Mouse (Mus musculus): ENCODE measurements around the gene Rasal2. TPM values are rescaled to one million over a fixed set of nuclear protein-coding genes. Genes with fewer than 3 reads are reported as not detected.

Rasal2 gene
- polyA plus RNA-seq, 1 experiment from 2014 or later: 8.8 TPM

DNA sequence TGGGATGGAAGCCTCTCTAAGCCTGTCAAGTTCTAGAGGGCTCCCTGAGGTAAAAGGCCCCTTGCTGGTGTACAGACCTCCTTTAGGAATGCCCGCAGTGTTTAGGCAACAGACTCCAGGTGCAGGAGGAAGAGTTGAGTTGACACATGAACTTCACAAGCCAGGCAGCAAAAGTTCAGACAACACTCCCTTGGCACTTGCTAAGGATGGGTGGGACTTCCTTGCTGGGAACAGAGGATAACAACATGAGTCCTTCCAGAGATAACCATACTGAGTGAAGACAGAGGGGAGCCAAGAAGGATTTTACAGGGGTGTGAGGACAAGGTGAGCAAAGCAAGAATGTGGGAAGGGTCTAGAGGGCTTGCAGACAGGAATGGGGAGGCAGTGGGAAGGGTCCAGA is 319.8 kb downstream of the Rasal2 start:
- H3K4me1 ChIP-seq (ENCODE audit: control insufficient read depth, insufficient read depth, low read length): no peaks in the 10 kb centered on the region
- H3K27me3 ChIP-seq (ENCODE audit: control insufficient read depth, insufficient read depth, low read length): no peaks in the 10 kb centered on the region
- no peaks in the 10 kb centered on the region for H3K36me3 ChIP-seq (ENCODE audit: control insufficient read depth, insufficient read depth, low read length)
- ATAC-seq (ENCODE audit: insufficient read depth, low FRiP score): no peak
- no peak overlapping the region for H3K4me3 ChIP-seq (replicated peaks; ENCODE audit: low read length)
- WGBS: 89% methylated on average over 1 of the region's 1 CpGs
- H3K9ac ChIP-seq (ENCODE audit: low read length): no peak overlapping the region
- H3K27ac ChIP-seq (ENCODE audit: low read length): no peak overlapping the region
- no peak overlapping the region for H3K4me2 ChIP-seq (ENCODE audit: low read depth, low read length)
- no peaks in the 10 kb centered on the region for H3K9me3 ChIP-seq (replicated peaks; ENCODE audit: control insufficient read depth, low read length)

- Histone ChIP-seq H3K36me3 (ENCODE audit: control insufficient read depth, insufficient read depth, low read length) (no peaks in the 10 kb centered on the region), H3K27ac (ENCODE audit: low read length) (no peak overlapping the region), H3K9ac (ENCODE audit: low read length) (no peak overlapping the region), H3K4me1 (ENCODE audit: control insufficient read depth, insufficient read depth, low read length) (no peaks in the 10 kb centered on the region), H3K4me2 (ENCODE audit: low read depth, low read length) (no peak overlapping the region), H3K9me3 (replicated peaks; ENCODE audit: control insufficient read depth, low read length) (no peaks in the 10 kb centered on the region), H3K4me3 (replicated peaks; ENCODE audit: low read length) (no peak overlapping the region), H3K27me3 (ENCODE audit: control insufficient read depth, insufficient read depth, low read length) (no peaks in the 10 kb centered on the region)
- no peak for ATAC-seq (ENCODE audit: insufficient read depth, low FRiP score)
- 62% methylated on average over 4 of the region's 4 CpGs for WGBS
Measured at GRCm38 (mm10) chr1:157092140-157092539, 320.3 kb downstream of the Rasal2 start.

DNA sequence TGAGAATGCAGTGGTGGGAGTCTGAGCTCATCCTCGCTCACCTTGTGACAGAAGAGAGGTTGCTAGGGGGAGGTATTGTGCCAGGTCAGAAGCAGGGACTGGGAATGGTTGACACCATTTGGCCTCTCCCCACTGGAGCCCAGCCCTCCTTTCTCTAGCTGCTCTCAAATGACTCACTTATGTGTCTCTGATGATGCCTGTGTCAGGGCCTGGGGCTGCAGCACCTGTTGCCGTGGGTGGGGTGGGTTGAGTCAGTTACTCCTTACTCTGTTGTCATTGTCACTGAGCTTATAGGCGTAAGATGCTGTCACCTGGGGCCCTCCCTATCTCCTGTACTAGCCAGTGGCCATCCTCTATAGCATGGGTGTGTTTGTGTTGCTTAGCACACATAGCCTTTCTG is 321.6 kb downstream of the Rasal2 start:
- H3K9ac ChIP-seq (ENCODE audit: low read length): no peak overlapping the region
- ATAC-seq (ENCODE audit: insufficient read depth, low FRiP score): peak; percentile 28; the same call in 1 of the 2 replicates
- H3K36me3 ChIP-seq (ENCODE audit: control insufficient read depth, insufficient read depth, low read length): no peaks in the 10 kb centered on the region
- no peak overlapping the region for H3K4me3 ChIP-seq (replicated peaks; ENCODE audit: low read length)
- no peak overlapping the region for H3K4me2 ChIP-seq (ENCODE audit: low read depth, low read length)
- H3K27me3 ChIP-seq (ENCODE audit: control insufficient read depth, insufficient read depth, low read length): no peaks in the 10 kb centered on the region
- H3K4me1 ChIP-seq (ENCODE audit: control insufficient read depth, insufficient read depth, low read length): peaks cover 3% of the 10 kb centered on the region
- no peaks in the 10 kb centered on the region for H3K9me3 ChIP-seq (replicated peaks; ENCODE audit: control insufficient read depth, low read length)
- 52% methylated on average over 3 of the region's 3 CpGs for WGBS
- H3K27ac ChIP-seq (ENCODE audit: low read length): no peak overlapping the region

- H3K9me3 ChIP-seq (replicated peaks; ENCODE audit: control insufficient read depth, low read length): no peaks in the 10 kb centered on the region
- peak overlapping the region; percentile 48 for H3K4me3 ChIP-seq (replicated peaks; ENCODE audit: low read length)
- peaks cover 6% of the 10 kb centered on the region for H3K4me1 ChIP-seq (ENCODE audit: control insufficient read depth, insufficient read depth, low read length)
- no peaks in the 10 kb centered on the region for H3K36me3 ChIP-seq (ENCODE audit: control insufficient read depth, insufficient read depth, low read length)
- no peaks in the 10 kb centered on the region for H3K27me3 ChIP-seq (ENCODE audit: control insufficient read depth, insufficient read depth, low read length)
- peak overlapping the region; percentile 73 for H3K4me2 ChIP-seq (ENCODE audit: low read depth, low read length)
- H3K9ac ChIP-seq (ENCODE audit: low read length): peak overlapping the region; percentile 66
- 11% methylated on average over 25 of the region's 25 CpGs for WGBS
- ATAC-seq (ENCODE audit: insufficient read depth, low FRiP score): peak; percentile 34; the same call in 1 of the 2 replicates
- H3K27ac ChIP-seq (ENCODE audit: low read length): no peak overlapping the region
Measured at GRCm38 (mm10) chr1:157086097-157086994, 326.0 kb downstream of the Rasal2 start.

Other genes with a start within 250 kb of the Rasal2 start
- gene Cryzl2, start 46.0 kb upstream of the Rasal2 start, polyA plus RNA-seq (2015; fragmentation: Nextera tagmentation; extraction: Ambion mirVana): 13.0 and 13.2 TPM in 2 replicates
- 10.6 and 11.0 TPM in 2 replicates for gene Sec16b, start 94.1 kb upstream of the Rasal2 start, polyA plus RNA-seq (2015; fragmentation: Nextera tagmentation; extraction: Ambion mirVana)

All from stomach, embryonic 16.5 days (tissue).